Mouse (Mus musculus): ENCODE data around the gene Gm266. TPM values are rescaled to one million over a fixed set of nuclear protein-coding genes. Genes with fewer than 3 reads are reported as not detected.

Gene Gm266
- polyA plus RNA-seq, 1 experiment, result 0.64 TPM

- DNase-seq (ENCODE audit: low read depth in 1 of 2, low spot score in 2 of 2), result peak; percentile 12 to 66
- H3K27me3 ChIP-seq (ENCODE audit: control insufficient read depth, insufficient read depth, low read length), result no peaks in the 10 kb centered on the region
- 11% methylated on average over 12 of the region's 12 CpGs for WGBS
- H3K4me3 ChIP-seq (ENCODE audit: extremely low read depth, insufficient read depth, insufficient read length), result no peak overlapping the region
- H3K27ac ChIP-seq (ENCODE audit: insufficient read depth, low read length), result no peak overlapping the region
- TF ChIP-seq CTCF (IDR thresholded peaks at IDR 0.05; ENCODE audit: extremely low read depth, insufficient read depth, insufficient read length, insufficient replicate concordance) (peak; percentile 87), POLR2A (IDR thresholded peaks at IDR 0.05; ENCODE audit: low read depth, low read length) (no peak)
- no peaks in the 10 kb centered on the region for H3K36me3 ChIP-seq (ENCODE audit: control insufficient read depth, insufficient read depth, low read length)
- no peaks in the 10 kb centered on the region for H3K4me1 ChIP-seq (ENCODE audit: control insufficient read depth, insufficient read depth, insufficient read length)
These were observed 19.3 kb upstream of the Gm266 start for GRCm38 (mm10) chr12:111504904-111505303.

DNA sequence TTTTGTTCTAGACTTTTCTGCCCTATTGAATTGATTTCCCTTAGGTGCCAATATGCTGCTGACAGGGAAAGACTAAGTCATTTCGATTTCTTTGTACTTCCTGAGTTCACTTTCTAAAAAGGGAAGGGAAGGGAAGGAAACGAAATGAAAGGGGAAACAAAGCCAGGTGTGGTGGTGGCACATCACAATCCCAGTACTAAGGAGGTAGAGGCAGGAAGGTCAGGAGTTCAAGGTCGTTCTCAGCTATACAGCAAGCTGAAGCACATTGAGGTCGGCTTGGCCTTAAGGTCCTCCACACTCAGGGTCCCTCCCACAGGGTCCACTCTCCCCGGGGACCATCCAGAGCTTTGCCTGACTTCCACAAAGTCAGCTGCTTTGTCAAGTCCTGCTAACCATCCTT is 17.9 kb upstream of the Gm266 start:
- DNase-seq (ENCODE audit: low read depth in 1 of 2, low spot score in 2 of 2), result no peak
- no peak overlapping the region for H3K27ac ChIP-seq (ENCODE audit: insufficient read depth, low read length)
- H3K27me3 ChIP-seq (ENCODE audit: control insufficient read depth, insufficient read depth, low read length), result no peaks in the 10 kb centered on the region
- H3K4me1 ChIP-seq (ENCODE audit: control insufficient read depth, insufficient read depth, insufficient read length), result no peaks in the 10 kb centered on the region
- H3K36me3 ChIP-seq (ENCODE audit: control insufficient read depth, insufficient read depth, low read length), result no peaks in the 10 kb centered on the region
- WGBS, result 24% methylated on average over 5 of the region's 5 CpGs
- TF ChIP-seq CTCF (IDR thresholded peaks at IDR 0.05; ENCODE audit: extremely low read depth, insufficient read depth, insufficient read length, insufficient replicate concordance), result no peak
- TF ChIP-seq POLR2A (IDR thresholded peaks at IDR 0.05; ENCODE audit: low read depth, low read length), result no peak
- no peak overlapping the region for H3K4me3 ChIP-seq (ENCODE audit: extremely low read depth, insufficient read depth, insufficient read length)

DNA sequence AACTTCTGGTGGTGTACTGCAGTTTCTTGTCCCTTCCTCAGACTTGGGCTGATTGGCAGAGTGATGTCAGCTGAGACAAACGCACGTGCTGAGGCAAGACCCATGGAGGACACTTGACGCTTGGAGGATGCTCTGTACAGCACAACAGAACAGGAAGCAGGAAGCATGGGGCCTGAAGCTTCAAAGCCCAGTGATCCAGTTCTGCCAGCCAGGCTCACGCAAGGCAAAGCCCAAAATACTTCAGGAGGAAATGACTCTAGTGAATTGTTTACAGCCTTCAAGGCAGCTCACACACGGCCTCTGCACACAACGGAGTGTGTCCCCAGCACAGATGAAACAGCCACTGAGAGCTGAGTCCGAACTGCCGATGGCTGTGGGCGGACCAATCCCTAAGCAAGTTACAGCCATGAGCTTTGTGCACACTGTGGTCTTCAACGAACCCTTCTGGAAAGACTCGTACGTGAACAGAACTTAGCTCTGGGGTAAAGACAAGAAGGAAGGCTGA is 17.5 kb upstream of the Gm266 start:
- H3K4me3 ChIP-seq (ENCODE audit: extremely low read depth, insufficient read depth, insufficient read length), result no peak overlapping the region
- 43% methylated on average over 12 of the region's 12 CpGs for WGBS
- no peaks in the 10 kb centered on the region for H3K27me3 ChIP-seq (ENCODE audit: control insufficient read depth, insufficient read depth, low read length)
- no peak for TF ChIP-seq CTCF (IDR thresholded peaks at IDR 0.05; ENCODE audit: extremely low read depth, insufficient read depth, insufficient read length, insufficient replicate concordance)
- TF ChIP-seq POLR2A (IDR thresholded peaks at IDR 0.05; ENCODE audit: low read depth, low read length), result no peak
- no peaks in the 10 kb centered on the region for H3K4me1 ChIP-seq (ENCODE audit: control insufficient read depth, insufficient read depth, insufficient read length)
- no peaks in the 10 kb centered on the region for H3K36me3 ChIP-seq (ENCODE audit: control insufficient read depth, insufficient read depth, low read length)
- no peak for DNase-seq (ENCODE audit: low read depth in 1 of 2, low spot score in 2 of 2)
- no peak overlapping the region for H3K27ac ChIP-seq (ENCODE audit: insufficient read depth, low read length)

DNA sequence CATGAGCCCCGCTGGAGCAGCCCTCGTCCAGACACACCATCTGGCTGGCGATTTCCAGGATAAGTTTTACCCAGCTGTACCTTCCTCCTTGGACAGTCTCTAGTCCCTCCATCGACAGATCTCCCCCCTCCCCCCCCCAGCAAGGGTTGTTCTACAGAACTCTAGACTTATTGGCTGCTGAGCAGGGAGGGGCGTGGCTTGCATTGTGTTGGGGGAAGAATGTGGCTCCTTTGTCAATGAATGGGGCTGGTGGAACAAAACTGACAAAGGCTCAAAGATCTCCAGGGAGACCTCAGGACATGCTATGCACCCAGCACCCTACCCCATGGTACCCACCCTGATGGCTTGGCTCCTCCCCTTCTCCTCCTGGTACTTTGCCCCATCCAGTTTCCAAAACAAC is 15.1 kb upstream of the Gm266 start:
- H3K27ac ChIP-seq (ENCODE audit: insufficient read depth, low read length), result no peak overlapping the region
- H3K36me3 ChIP-seq (ENCODE audit: control insufficient read depth, insufficient read depth, low read length), result no peaks in the 10 kb centered on the region
- no peaks in the 10 kb centered on the region for H3K27me3 ChIP-seq (ENCODE audit: control insufficient read depth, insufficient read depth, low read length)
- WGBS, result 70% methylated on average over 5 of the region's 5 CpGs
- no peak overlapping the region for H3K4me3 ChIP-seq (ENCODE audit: extremely low read depth, insufficient read depth, insufficient read length)
- TF ChIP-seq POLR2A (IDR thresholded peaks at IDR 0.05; ENCODE audit: low read depth, low read length), result no peak
- TF ChIP-seq CTCF (IDR thresholded peaks at IDR 0.05; ENCODE audit: extremely low read depth, insufficient read depth, insufficient read length, insufficient replicate concordance), result no peak
- no peak for DNase-seq (ENCODE audit: low read depth in 1 of 2, low spot score in 2 of 2)
- H3K4me1 ChIP-seq (ENCODE audit: control insufficient read depth, insufficient read depth, insufficient read length), result no peaks in the 10 kb centered on the region

DNA sequence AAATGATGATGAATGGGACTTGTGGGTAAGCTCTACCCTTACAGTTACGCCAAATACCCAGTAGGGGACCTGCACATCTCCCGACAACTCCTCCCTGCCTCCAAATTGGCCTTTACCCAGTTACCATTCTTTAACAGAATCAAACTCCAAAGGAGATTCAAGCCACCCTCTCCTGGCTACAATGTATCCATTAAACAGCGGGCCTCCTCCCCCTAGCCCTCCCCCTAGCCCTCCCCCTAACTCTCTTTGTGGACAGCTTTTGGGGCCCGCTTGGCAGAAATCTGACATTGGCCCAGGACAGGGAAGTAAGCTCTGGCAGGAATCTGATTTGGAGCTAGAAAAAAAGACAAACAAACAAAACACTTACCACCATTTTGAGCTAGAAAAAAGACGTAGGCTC is 14.0 kb upstream of the Gm266 start:
- Histone ChIP-seq H3K27me3 (ENCODE audit: control insufficient read depth, insufficient read depth, low read length) (no peaks in the 10 kb centered on the region), H3K4me1 (ENCODE audit: control insufficient read depth, insufficient read depth, insufficient read length) (no peaks in the 10 kb centered on the region), H3K36me3 (ENCODE audit: control insufficient read depth, insufficient read depth, low read length) (no peaks in the 10 kb centered on the region), H3K4me3 (ENCODE audit: extremely low read depth, insufficient read depth, insufficient read length) (no peak overlapping the region), H3K27ac (ENCODE audit: insufficient read depth, low read length) (no peak overlapping the region)
- no peak for DNase-seq (ENCODE audit: low read depth in 1 of 2, low spot score in 2 of 2)
- 83% methylated on average over 5 of the region's 5 CpGs for WGBS
- no peak for TF ChIP-seq POLR2A (IDR thresholded peaks at IDR 0.05; ENCODE audit: low read depth, low read length)
- TF ChIP-seq CTCF (IDR thresholded peaks at IDR 0.05; ENCODE audit: extremely low read depth, insufficient read depth, insufficient read length, insufficient replicate concordance), result no peak

- WGBS, result 56% methylated on average over 2 of the region's 2 CpGs
- Histone ChIP-seq H3K36me3 (ENCODE audit: control insufficient read depth, insufficient read depth, low read length) (no peaks in the 10 kb centered on the region), H3K4me1 (ENCODE audit: control insufficient read depth, insufficient read depth, insufficient read length) (no peaks in the 10 kb centered on the region), H3K4me3 (ENCODE audit: extremely low read depth, insufficient read depth, insufficient read length) (no peak overlapping the region), H3K27ac (ENCODE audit: insufficient read depth, low read length) (no peak overlapping the region), H3K27me3 (ENCODE audit: control insufficient read depth, insufficient read depth, low read length) (no peaks in the 10 kb centered on the region)
- no peak for DNase-seq (ENCODE audit: low read depth in 1 of 2, low spot score in 2 of 2)
- TF ChIP-seq POLR2A (IDR thresholded peaks at IDR 0.05; ENCODE audit: low read depth, low read length), result no peak
- TF ChIP-seq CTCF (IDR thresholded peaks at IDR 0.05; ENCODE audit: extremely low read depth, insufficient read depth, insufficient read length, insufficient replicate concordance), result no peak
These were observed 11.5 kb upstream of the Gm266 start for GRCm38 (mm10) chr12:111497076-111497475.

DNA sequence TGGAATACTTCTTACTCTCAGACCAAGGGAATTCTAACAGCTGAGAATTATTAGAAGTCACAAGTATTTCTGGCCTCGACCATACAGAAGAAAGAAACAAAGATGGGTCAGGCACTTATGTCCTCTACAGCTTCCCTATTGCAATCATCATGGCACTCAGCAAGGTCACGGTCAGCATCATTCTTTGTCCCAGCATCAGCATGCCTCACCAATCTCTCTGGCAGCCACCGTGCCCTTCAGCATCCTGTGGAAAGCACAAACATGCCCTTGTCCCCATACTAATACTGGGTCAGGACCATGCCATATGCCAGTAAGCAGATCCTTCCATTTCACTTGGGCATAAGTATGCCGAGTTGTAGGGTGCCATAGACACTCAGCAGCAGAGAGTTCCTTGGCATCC is 9.3 kb upstream of the Gm266 start:
- WGBS, result 75% methylated on average over 4 of the region's 4 CpGs
- H3K4me3 ChIP-seq (ENCODE audit: extremely low read depth, insufficient read depth, insufficient read length), result no peak overlapping the region
- no peaks in the 10 kb centered on the region for H3K36me3 ChIP-seq (ENCODE audit: control insufficient read depth, insufficient read depth, low read length)
- no peaks in the 10 kb centered on the region for H3K27me3 ChIP-seq (ENCODE audit: control insufficient read depth, insufficient read depth, low read length)
- no peaks in the 10 kb centered on the region for H3K4me1 ChIP-seq (ENCODE audit: control insufficient read depth, insufficient read depth, insufficient read length)
- H3K27ac ChIP-seq (ENCODE audit: insufficient read depth, low read length), result no peak overlapping the region
- TF ChIP-seq POLR2A (IDR thresholded peaks at IDR 0.05; ENCODE audit: low read depth, low read length), result no peak
- DNase-seq (ENCODE audit: low read depth in 1 of 2, low spot score in 2 of 2), result no peak
